Mouse (Mus musculus) ES-Bruce4 (cell line): ENCODE measurements around the gene Vps37c.

Source experiments
- CTCF ChIP-seq: IDR thresholded peaks from one replicate; pipeline ENCODE4 v1.8.1; 2011; ENCODE audit warnings: low read depth, low read length
- POLR2A ChIP-seq: IDR thresholded peaks from one replicate; pipeline ENCODE4 v1.8.1; 2011; ENCODE audit warnings: low read length; ENCODE audit not compliant: insufficient read depth

GRCm38 (mm10) chr19:10740641-10741440 lies 52.3 kb downstream of the Vps37c start:
- TF ChIP-seq CTCF (no peak), POLR2A (no peak)
